Mouse (Mus musculus): ENCODE results near the gene Akap9. TPM values are rescaled to one million over a fixed set of nuclear protein-coding genes. Genes with fewer than 3 reads are reported as not detected.

Akap9 gene
- polyA plus RNA-seq, 1 experiment from 2014 or later: 40.8 TPM

GRCm38 (mm10) chr5:3954541-3954940 lies 26.7 kb downstream of the Akap9 start:
- no peak overlapping the region for H3K9ac ChIP-seq (replicated peaks)
- H3K27ac ChIP-seq (ENCODE audit: low read depth): no peak overlapping the region
- H3K36me3 ChIP-seq (replicated peaks; ENCODE audit: insufficient read depth, low read length): peaks cover 42% of the 10 kb centered on the region
- no peaks in the 10 kb centered on the region for H3K27me3 ChIP-seq (ENCODE audit: insufficient read depth, low read length)
- TF ChIP-seq EP300 (IDR thresholded peaks at IDR 0.05; ENCODE audit: low read depth) (no peak), CTCF (IDR thresholded peaks at IDR 0.05; ENCODE audit: low read depth) (no peak)
- H3K4me3 ChIP-seq (ENCODE audit: low read depth, low read length): no peak overlapping the region
- DNase-seq: no peak
- H3K4me1 ChIP-seq (ENCODE audit: insufficient read depth): no peaks in the 10 kb centered on the region
- WGBS (ENCODE audit: insufficient replicate concordance): 85% methylated on average over 1 of the region's 1 CpGs
- no peak overlapping the region for H3K4me2 ChIP-seq (ENCODE audit: low read depth, low read length)
- no peaks in the 10 kb centered on the region for H3K9me3 ChIP-seq (ENCODE audit: low read length)
- no peak for ATAC-seq

GRCm38 (mm10) chr5:3961286-3961685 lies 33.4 kb downstream of the Akap9 start:
- Histone ChIP-seq H3K4me3 (ENCODE audit: low read depth, low read length) (no peak overlapping the region), H3K9me3 (ENCODE audit: low read length) (no peaks in the 10 kb centered on the region), H3K36me3 (replicated peaks; ENCODE audit: insufficient read depth, low read length) (peaks cover 35% of the 10 kb centered on the region), H3K27me3 (ENCODE audit: insufficient read depth, low read length) (no peaks in the 10 kb centered on the region), H3K9ac (replicated peaks) (no peak overlapping the region), H3K4me1 (ENCODE audit: insufficient read depth) (no peaks in the 10 kb centered on the region), H3K4me2 (ENCODE audit: low read depth, low read length) (no peak overlapping the region), H3K27ac (ENCODE audit: low read depth) (no peak overlapping the region)
- TF ChIP-seq CTCF (IDR thresholded peaks at IDR 0.05; ENCODE audit: low read depth) (no peak), EP300 (IDR thresholded peaks at IDR 0.05; ENCODE audit: low read depth) (no peak)
- 91% methylated on average over 7 of the region's 7 CpGs for WGBS (ENCODE audit: insufficient replicate concordance)
- DNase-seq: no peak
- ATAC-seq: no peak

- DNase-seq (no peak), ATAC-seq (no peak)
- Histone ChIP-seq H3K27ac (ENCODE audit: low read depth) (no peak overlapping the region), H3K9me3 (ENCODE audit: low read length) (no peaks in the 10 kb centered on the region), H3K36me3 (replicated peaks; ENCODE audit: insufficient read depth, low read length) (peaks cover 30% of the 10 kb centered on the region), H3K4me3 (ENCODE audit: low read depth, low read length) (no peak overlapping the region), H3K4me1 (ENCODE audit: insufficient read depth) (no peaks in the 10 kb centered on the region), H3K9ac (replicated peaks) (no peak overlapping the region), H3K4me2 (ENCODE audit: low read depth, low read length) (no peak overlapping the region), H3K27me3 (ENCODE audit: insufficient read depth, low read length) (no peaks in the 10 kb centered on the region)
- 68% methylated on average over 9 of the region's 9 CpGs for WGBS (ENCODE audit: insufficient replicate concordance)
- TF ChIP-seq EP300 (IDR thresholded peaks at IDR 0.05; ENCODE audit: low read depth): no peak
- TF ChIP-seq CTCF (IDR thresholded peaks at IDR 0.05; ENCODE audit: low read depth): no peak
Measured at GRCm38 (mm10) chr5:3968415-3968814, 40.6 kb downstream of the Akap9 start.

- Histone ChIP-seq H3K27ac (ENCODE audit: low read depth) (no peak overlapping the region), H3K36me3 (replicated peaks; ENCODE audit: insufficient read depth, low read length) (peaks cover 34% of the 10 kb centered on the region), H3K4me1 (ENCODE audit: insufficient read depth) (no peaks in the 10 kb centered on the region), H3K9me3 (ENCODE audit: low read length) (no peaks in the 10 kb centered on the region), H3K9ac (replicated peaks) (no peak overlapping the region), H3K27me3 (ENCODE audit: insufficient read depth, low read length) (no peaks in the 10 kb centered on the region), H3K4me2 (ENCODE audit: low read depth, low read length) (no peak overlapping the region), H3K4me3 (ENCODE audit: low read depth, low read length) (no peak overlapping the region)
- DNase-seq: no peak
- 81% methylated on average over 6 of the region's 6 CpGs for WGBS (ENCODE audit: insufficient replicate concordance)
- TF ChIP-seq CTCF (IDR thresholded peaks at IDR 0.05; ENCODE audit: low read depth) (no peak), EP300 (IDR thresholded peaks at IDR 0.05; ENCODE audit: low read depth) (no peak)
- no peak for ATAC-seq
Measured at GRCm38 (mm10) chr5:3969114-3969513, 41.3 kb downstream of the Akap9 start.

- H3K4me3 ChIP-seq (ENCODE audit: low read depth, low read length): no peak overlapping the region
- H3K36me3 ChIP-seq (replicated peaks; ENCODE audit: insufficient read depth, low read length): peaks cover 40% of the 10 kb centered on the region
- no peak overlapping the region for H3K9ac ChIP-seq (replicated peaks)
- H3K27me3 ChIP-seq (ENCODE audit: insufficient read depth, low read length): no peaks in the 10 kb centered on the region
- ATAC-seq (no peak), DNase-seq (no peak)
- no peaks in the 10 kb centered on the region for H3K4me1 ChIP-seq (ENCODE audit: insufficient read depth)
- H3K4me2 ChIP-seq (ENCODE audit: low read depth, low read length): no peak overlapping the region
- no peaks in the 10 kb centered on the region for H3K9me3 ChIP-seq (ENCODE audit: low read length)
- TF ChIP-seq CTCF (IDR thresholded peaks at IDR 0.05; ENCODE audit: low read depth) (no peak), EP300 (IDR thresholded peaks at IDR 0.05; ENCODE audit: low read depth) (no peak)
- WGBS (ENCODE audit: insufficient replicate concordance): 43% methylated on average over 2 of the region's 2 CpGs
- no peak overlapping the region for H3K27ac ChIP-seq (ENCODE audit: low read depth)
Measured at GRCm38 (mm10) chr5:3970936-3971335, 43.1 kb downstream of the Akap9 start.

- H3K4me3 ChIP-seq (ENCODE audit: low read depth, low read length): no peak overlapping the region
- no peak overlapping the region for H3K27ac ChIP-seq (ENCODE audit: low read depth)
- peaks cover 41% of the 10 kb centered on the region for H3K36me3 ChIP-seq (replicated peaks; ENCODE audit: insufficient read depth, low read length)
- H3K27me3 ChIP-seq (ENCODE audit: insufficient read depth, low read length): no peaks in the 10 kb centered on the region
- no peak for DNase-seq
- H3K9ac ChIP-seq (replicated peaks): no peak overlapping the region
- TF ChIP-seq EP300 (IDR thresholded peaks at IDR 0.05; ENCODE audit: low read depth) (no peak), CTCF (IDR thresholded peaks at IDR 0.05; ENCODE audit: low read depth) (no peak)
- H3K4me2 ChIP-seq (ENCODE audit: low read depth, low read length): no peak overlapping the region
- no peak for ATAC-seq
- whole genome bisulfite sequencing (ENCODE audit: insufficient replicate concordance): 64% methylated on average over 5 of the region's 5 CpGs
- H3K9me3 ChIP-seq (ENCODE audit: low read length): no peaks in the 10 kb centered on the region
- no peaks in the 10 kb centered on the region for H3K4me1 ChIP-seq (ENCODE audit: insufficient read depth)
Measured at GRCm38 (mm10) chr5:3973764-3974163, 45.9 kb downstream of the Akap9 start.

- Histone ChIP-seq H3K36me3 (replicated peaks; ENCODE audit: insufficient read depth, low read length) (peaks cover 37% of the 10 kb centered on the region), H3K4me3 (ENCODE audit: low read depth, low read length) (no peak overlapping the region), H3K27me3 (ENCODE audit: insufficient read depth, low read length) (no peaks in the 10 kb centered on the region), H3K4me2 (ENCODE audit: low read depth, low read length) (no peak overlapping the region), H3K4me1 (ENCODE audit: insufficient read depth) (no peaks in the 10 kb centered on the region), H3K9me3 (ENCODE audit: low read length) (no peaks in the 10 kb centered on the region), H3K27ac (ENCODE audit: low read depth) (no peak overlapping the region), H3K9ac (replicated peaks) (no peak overlapping the region)
- DNase-seq: no peak
- WGBS (ENCODE audit: insufficient replicate concordance): 84% methylated on average over 6 of the region's 6 CpGs
- ATAC-seq: no peak
- no peak for TF ChIP-seq EP300 (IDR thresholded peaks at IDR 0.05; ENCODE audit: low read depth)
- no peak for TF ChIP-seq CTCF (IDR thresholded peaks at IDR 0.05; ENCODE audit: low read depth)
Measured at GRCm38 (mm10) chr5:3974896-3975295, 47.0 kb downstream of the Akap9 start.

Data from liver, postnatal 0 days (tissue).